In the genomic region with DNA sequence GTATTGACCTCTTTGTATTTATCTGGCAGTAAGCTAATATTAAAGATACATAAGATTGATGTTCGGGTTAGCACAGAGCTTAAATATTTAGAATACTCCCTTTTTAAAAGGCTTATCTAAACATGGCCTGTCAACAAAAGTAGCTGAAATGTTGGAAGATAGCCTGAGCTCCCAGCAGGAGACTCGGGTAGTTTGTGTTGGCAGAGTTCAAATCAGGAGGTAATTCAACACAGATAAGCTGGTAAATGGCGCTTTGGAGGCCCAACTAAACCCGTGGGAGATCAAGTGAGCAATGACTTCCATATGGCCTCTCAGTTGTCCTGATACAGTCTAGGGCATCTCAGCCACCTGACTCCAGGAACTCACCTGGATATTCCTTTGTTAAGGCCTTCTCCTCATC, we compare ENCODE assay signal across 27 mouse cellular contexts.
DNase-seq lines count a peak whose midpoint lies in the region; TF ChIP-seq lines count a peak whose summit lies in the region.
"Had no signal": no experiment of that assay in that cellular context is flagged by ENCODE, and none has a peak within 500 bp of the region (broad histone marks: within the 10 kb centered on the region; RNA-seq: fewer than 3 reads in every experiment).

No protein-coding gene starts in this region.

- no peaks in the 10 kb centered on the region for H3K79me2 ChIP-seq in liver, adult 2 months (ENCODE audit: control insufficient read depth, insufficient read depth, low read length)

- H3K36me3 ChIP-seq in liver, adult 2 months (ENCODE audit: control insufficient read depth, insufficient read depth, low read length), result no peaks in the 10 kb centered on the region
- H3K36me3 ChIP-seq: heart, embryonic 15.5 days; hindbrain, embryonic 12.5 days; intestine, embryonic 15.5 days; limb, embryonic 10.5 days; limb, embryonic 15.5 days; liver, embryonic 15.5 days; lung, embryonic 15.5 days; midbrain, embryonic 12.5 days; stomach, embryonic 15.5 days had no signal

- H3K4me1 ChIP-seq in liver, adult 2 months (ENCODE audit: control insufficient read depth, insufficient read depth, low read length), result no peaks in the 10 kb centered on the region
- H3K4me1 ChIP-seq in cerebellum, adult 2 months (ENCODE audit: control insufficient read depth, insufficient read depth, low read length), result no peaks in the 10 kb centered on the region
- H3K4me1 ChIP-seq: intestine, embryonic 15.5 days; limb, embryonic 15.5 days; liver, embryonic 15.5 days; midbrain, embryonic 12.5 days; stomach, embryonic 15.5 days had no signal

- no peak overlapping the region for H3K27ac ChIP-seq in liver, adult 2 months (replicated peaks; ENCODE audit: insufficient read depth, low read depth, low read length)
- H3K27ac ChIP-seq in cerebellum, adult 2 months (ENCODE audit: insufficient read depth, low read length), result no peak overlapping the region
- H3K27ac ChIP-seq in gastrocnemius, adult 2 months, result no peak overlapping the region
- H3K27ac ChIP-seq: heart, embryonic 15.5 days; hindbrain, embryonic 12.5 days; hindbrain, postnatal 0 days; intestine, embryonic 15.5 days; layer of hippocampus, adult 2 months; limb, embryonic 10.5 days; limb, embryonic 15.5 days; liver, embryonic 15.5 days; lung, embryonic 15.5 days; midbrain, embryonic 12.5 days; stomach, embryonic 15.5 days had no signal

- peak; percentile 19 for DNase-seq in liver, adult 2 months (ENCODE audit: extremely low read depth, low read depth, low spot score)
- no peak for DNase-seq in liver
- peak; percentile 7 for DNase-seq in cerebellum, adult 11 months
- peak; percentile 10 to 47 for DNase-seq in cerebellum, adult 2 months
- peak; percentile 42 to 66 for DNase-seq in cerebellum, postnatal 14 days
- no peak for DNase-seq in gastrocnemius, adult 2 months
- DNase-seq in layer of hippocampus, adult 18-20 months (ENCODE audit: low spot score in 2 of 2), result no peak
- no peak for DNase-seq in embryo, embryonic 10.5 days (ENCODE audit: low spot score)
- DNase-seq: adrenal gland, adult 2 months; adrenal gland, postnatal 36 days; B cell, adult 2 months; gastrocnemius, postnatal 10 days; kidney, adult 2 months; kidney, postnatal 25 days; lung, postnatal 36 days had no signal

- intact Hi-C loops in gastrocnemius, adult 2 months (cut with DNase I), result no loop called here

- WGBS in liver, adult 2 months, result 16% methylated on average over 4 of the region's 4 CpGs
- WGBS in cerebellum, adult 2 months, result 23% methylated on average over 4 of the region's 4 CpGs

- no peak overlapping the region for H3K4me3 ChIP-seq in liver, adult 2 months (ENCODE audit: insufficient read depth, low read depth, low read length)
- no peak overlapping the region for H3K4me3 ChIP-seq in cerebellum, adult 2 months (replicated peaks; ENCODE audit: insufficient read depth, low read depth, low read length)
- H3K4me3 ChIP-seq in gastrocnemius, adult 2 months, result no peak overlapping the region
- H3K4me3 ChIP-seq: erythroblast, embryonic 14.5 days; heart, embryonic 15.5 days; hindbrain, embryonic 12.5 days; intestine, embryonic 15.5 days; layer of hippocampus, adult 2 months; limb, embryonic 10.5 days; limb, embryonic 15.5 days; liver, embryonic 15.5 days; lung, embryonic 15.5 days; midbrain, embryonic 12.5 days; stomach, embryonic 15.5 days had no signal

- H3K27me3 ChIP-seq in liver, adult 2 months (ENCODE audit: control insufficient read depth, insufficient read depth, low read length), result no peaks in the 10 kb centered on the region
- no peaks in the 10 kb centered on the region for H3K27me3 ChIP-seq in cerebellum, adult 2 months (ENCODE audit: control insufficient read depth, insufficient read depth, low read length)
- H3K27me3 ChIP-seq: heart, embryonic 15.5 days; hindbrain, embryonic 12.5 days; intestine, embryonic 15.5 days; limb, embryonic 15.5 days; liver, embryonic 15.5 days; lung, embryonic 15.5 days; midbrain, embryonic 12.5 days; stomach, embryonic 15.5 days had no signal

- TF ChIP-seq CTCF in liver, adult 2 months (IDR thresholded peaks at IDR 0.05; ENCODE audit: low read depth, low read length), result no peak
- TF ChIP-seq CTCF in cerebellum, adult 2 months (IDR thresholded peaks at IDR 0.05; ENCODE audit: borderline replicate concordance, insufficient read depth, low read depth, low read length), result no peak
- no peak for TF ChIP-seq CTCF in gastrocnemius, adult 2 months (IDR thresholded peaks at IDR 0.05)

- no peak overlapping the region for H3K9ac ChIP-seq in liver, adult 2 months (ENCODE audit: low read depth, low read length)
- H3K9ac ChIP-seq: heart, embryonic 15.5 days; hindbrain, embryonic 12.5 days; intestine, embryonic 15.5 days; limb, embryonic 15.5 days; liver, embryonic 15.5 days; lung, embryonic 15.5 days; midbrain, embryonic 12.5 days; stomach, embryonic 15.5 days had no signal

- TF ChIP-seq POLR2A in liver, adult 2 months (IDR thresholded peaks at IDR 0.05; ENCODE audit: extremely low read depth, insufficient read depth, low read length), result no peak
- no peak for TF ChIP-seq POLR2A in cerebellum, adult 2 months (IDR thresholded peaks at IDR 0.05; ENCODE audit: borderline replicate concordance, insufficient read depth, low read length)

Comparison
In these comparisons a context has a peak if more than half of its experiments do, and no peak if none do; other contexts are left out.
1. DNase-seq: peak in liver, adult 2 months (single experiment), cerebellum, adult 11 months (single experiment), cerebellum, adult 2 months (2 of 2) and cerebellum, postnatal 14 days (2 of 2); none in liver (single experiment), gastrocnemius, adult 2 months (single experiment), layer of hippocampus, adult 18-20 months (0 of 2) and embryo, embryonic 10.5 days (single experiment).